Mouse (Mus musculus) embryonic fibroblast, embryonic 13.5 days (primary cell): ENCODE measurements at regions not wholly inside any gene's neighbourhood (a gene's known extent, or its start where the extent isn't known, plus 50 kb on each side); places are given as distances from the start of the nearest gene placed in this dataset.

Source experiments
- CTCF ChIP-seq: IDR thresholded peaks from 2 replicates; pipeline ENCODE4 v1.5.1; 2011; ENCODE audit warnings: mild to moderate bottlenecking, control low read depth, low read length, moderate library complexity, borderline replicate concordance; ENCODE audit not compliant: insufficient read depth
- POLR2A ChIP-seq: IDR thresholded peaks from 2 replicates; pipeline ENCODE4 v1.6.1; 2011; ENCODE audit warnings: low read depth, mild to moderate bottlenecking, control low read depth, low read length, moderate library complexity

- TF ChIP-seq CTCF (no peak), POLR2A (no peak)
Observed at GRCm38 (mm10) chr8:28317081-28317480, 869.6 kb downstream of the Poteg start.
